Mouse (Mus musculus): ENCODE data around the gene Trim72.

GRCm38 (mm10) chr7:127992488-127993340 lies 11.0 kb upstream of the Trim72 start:
- peak in 1 of 2 experiments; percentile 44; a peak in 2 of 4 replicates for TF ChIP-seq POLR2A (IDR thresholded peaks at IDR 0.05; ENCODE audit: control insufficient read depth in 1 of 2, insufficient read depth in 1 of 2, low read depth in 1 of 2, low read length in 2 of 2, poor library complexity in 1 of 2)
- TF ChIP-seq CTCF (IDR thresholded peaks at IDR 0.05 in 2 of 3, conservative IDR thresholded peaks at IDR 0.05 in 1 of 3; ENCODE audit: control insufficient read depth in 1 of 3, insufficient read depth in 1 of 3, low read depth in 2 of 3, low read length in 3 of 3, poor library complexity in 1 of 3, severe bottlenecking in 1 of 3), result no peak
- no peak for TF ChIP-seq BHLHE40 (IDR thresholded peaks at IDR 0.05; ENCODE audit: borderline replicate concordance, low read depth, low read length)
- no peak; the same call in 1 of the 2 replicates for TF ChIP-seq SIN3A (IDR thresholded peaks at IDR 0.05; ENCODE audit: low read length)
- no peak for TF ChIP-seq GATA1 (IDR thresholded peaks at IDR 0.05; ENCODE audit: low read depth, low read length)
- no peak for TF ChIP-seq ELF1 (IDR thresholded peaks at IDR 0.05; ENCODE audit: low read depth, low read length)
- no peak for TF ChIP-seq MAX (IDR thresholded peaks at IDR 0.05; ENCODE audit: low read length)
- no peak for TF ChIP-seq RCOR1 (IDR thresholded peaks at IDR 0.05; ENCODE audit: low read depth, low read length)
- no peak for TF ChIP-seq TBP (IDR thresholded peaks at IDR 0.05; ENCODE audit: low read depth, low read length)
- TF ChIP-seq TCF12 (IDR thresholded peaks at IDR 0.05; ENCODE audit: low read depth, low read length), result no peak
- TF ChIP-seq HCFC1 (IDR thresholded peaks at IDR 0.05; ENCODE audit: low read depth, low read length), result no peak
- TF ChIP-seq GABPA (IDR thresholded peaks at IDR 0.05; ENCODE audit: low read depth, low read length), result no peak
- peak; percentile 45; the same call in 1 of the 2 replicates for TF ChIP-seq MAFK (IDR thresholded peaks at IDR 0.05; ENCODE audit: borderline replicate concordance, low read depth, low read length)

All from MEL (cell line).